Mouse (Mus musculus): ENCODE measurements around the gene Ankra2. TPM values are rescaled to one million over a fixed set of nuclear protein-coding genes. Genes with fewer than 3 reads are reported as not detected.

Gene Ankra2
- polyA plus RNA-seq, 1 experiment = 61.4 TPM

DNA sequence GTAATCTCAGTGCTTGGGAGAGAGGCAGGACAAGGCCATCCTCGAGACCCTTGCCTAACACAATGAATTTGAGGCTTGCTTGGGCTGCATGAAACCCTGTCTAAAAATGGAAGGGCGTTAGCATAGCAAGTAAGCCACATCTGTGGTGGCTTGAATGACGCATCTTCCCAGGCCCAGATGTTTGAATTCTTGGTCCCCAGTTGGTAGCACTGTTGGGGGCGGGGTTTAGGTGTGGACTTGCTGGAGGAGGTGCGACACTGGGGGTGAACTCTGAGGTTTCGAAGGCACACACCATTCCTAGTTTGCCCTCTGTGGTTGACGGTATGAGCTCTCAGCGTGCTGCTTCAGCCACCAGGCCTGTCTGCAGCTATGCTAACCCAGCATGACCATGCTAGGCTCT, 28.8 kb downstream of the Ankra2 start:
- DNase-seq (ENCODE audit: extremely low spot score in 1 of 2, low spot score in 1 of 2) = no peak

DNA sequence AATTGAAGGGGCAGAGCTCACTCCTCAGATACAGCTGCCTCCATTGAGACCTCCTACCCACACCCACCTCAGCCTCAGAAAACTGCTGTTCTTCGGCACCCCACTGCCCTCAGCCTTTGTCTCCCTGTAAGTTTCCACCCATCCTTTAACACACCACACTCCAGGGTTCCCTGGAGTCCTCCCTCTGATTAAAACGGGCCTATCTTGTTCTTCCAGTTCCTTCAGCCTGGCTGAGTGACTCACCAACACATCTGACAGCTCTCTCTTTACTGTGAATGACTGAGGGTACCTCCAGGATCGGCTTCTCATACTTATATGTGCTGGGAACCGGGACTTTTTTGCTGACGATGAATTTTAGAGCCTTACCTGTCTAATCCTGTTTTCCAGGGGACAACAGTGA, 33.2 kb downstream of the Ankra2 start:
- DNase-seq (ENCODE audit: extremely low spot score in 1 of 2, low spot score in 1 of 2) = no peak

DNA sequence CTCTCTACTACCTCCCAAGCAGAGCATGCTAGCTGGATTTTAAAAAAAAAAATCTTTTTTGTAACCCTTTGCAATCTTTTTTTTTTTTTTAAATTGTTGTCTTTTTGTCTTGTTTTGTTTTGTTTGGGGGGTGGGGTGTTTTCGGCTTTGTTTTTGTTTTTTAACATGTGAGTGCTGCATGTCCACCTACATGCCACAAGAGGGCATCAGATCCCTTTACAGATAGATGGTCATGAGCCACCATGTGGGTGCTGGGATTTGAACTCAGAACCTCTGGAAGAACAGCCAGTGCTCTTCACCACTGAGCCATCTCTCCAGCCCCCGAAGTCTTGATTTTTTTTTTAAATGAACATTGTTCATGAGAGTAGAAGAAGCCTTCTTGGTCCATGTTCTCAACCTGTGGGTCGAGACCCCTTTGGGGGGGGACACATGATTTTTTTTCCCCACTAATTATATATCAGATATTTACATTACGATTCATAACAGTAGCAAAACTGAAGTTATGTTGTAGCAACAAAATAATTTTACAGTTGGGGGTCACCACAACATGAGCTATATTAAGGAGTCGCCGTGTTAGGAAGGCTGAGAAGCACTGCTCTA, 35.1 kb downstream of the Ankra2 start:
- no peak for DNase-seq (ENCODE audit: extremely low spot score in 1 of 2, low spot score in 1 of 2)

DNA sequence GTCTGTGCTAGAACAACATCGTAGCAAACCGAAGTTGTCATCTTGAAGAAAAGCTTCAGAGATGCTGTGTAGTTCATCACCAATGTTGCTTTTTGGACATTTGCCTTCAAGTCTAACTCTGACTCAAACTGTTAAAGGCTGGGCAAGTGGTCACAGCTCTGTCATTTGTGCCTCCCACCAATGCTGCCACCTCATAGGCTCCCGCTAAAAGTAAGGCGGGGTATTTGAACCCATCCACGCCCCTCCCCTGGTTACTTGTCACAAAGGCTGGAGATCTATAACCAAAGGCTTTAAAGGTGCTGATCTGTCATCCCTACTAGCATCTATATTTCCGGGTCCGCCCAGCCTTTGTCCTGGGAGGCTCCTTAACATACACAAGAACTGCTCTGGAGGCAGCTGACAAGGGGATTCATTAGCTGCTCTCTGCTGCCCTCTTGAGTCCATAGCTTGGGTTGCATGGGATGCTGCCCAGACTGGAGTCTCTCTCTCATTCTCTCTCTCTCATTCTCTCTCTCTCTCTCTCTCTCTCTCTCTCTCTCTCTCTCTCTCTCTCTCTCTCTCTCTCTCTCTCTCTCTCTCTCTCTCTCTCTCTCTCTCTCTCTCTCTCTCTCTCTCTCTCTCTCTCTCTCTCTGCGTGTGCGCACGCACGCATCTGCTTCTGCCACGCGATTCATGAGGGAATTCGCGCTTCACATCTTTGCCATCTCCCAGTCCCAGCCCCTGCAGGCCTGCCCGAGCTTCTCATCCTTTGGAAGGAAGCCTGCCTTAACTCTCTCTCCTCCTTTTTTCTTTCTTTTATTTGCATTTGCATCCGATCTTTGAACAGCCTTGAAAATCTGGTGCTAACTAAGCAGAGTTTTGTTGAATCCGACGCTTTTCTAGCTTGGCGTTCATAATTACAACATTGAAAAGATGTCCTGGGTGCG, 36.2 kb downstream of the Ankra2 start:
- DNase-seq (ENCODE audit: extremely low spot score in 1 of 2, low spot score in 1 of 2) = peak; percentile 58 to 89

DNA sequence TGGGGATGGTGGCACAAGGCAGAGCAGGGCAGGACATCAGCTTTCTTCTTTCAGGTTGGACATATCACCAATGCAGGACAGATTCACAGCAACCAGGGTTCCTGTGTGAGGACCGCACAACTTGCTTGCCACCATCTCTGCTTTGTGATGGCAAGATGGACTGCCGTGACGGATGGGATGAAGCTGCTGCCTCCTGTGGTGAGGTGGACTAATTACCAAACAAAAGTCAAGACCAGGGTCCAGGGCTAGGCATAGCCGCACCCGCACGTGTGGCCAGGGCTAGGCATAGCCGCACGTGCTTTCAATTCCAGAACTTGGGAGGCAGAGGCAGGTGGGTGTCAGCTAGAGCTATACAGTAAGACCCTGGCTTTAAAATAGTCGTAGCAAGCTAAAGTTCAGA, 42.4 kb downstream of the Ankra2 start:
- no peak for DNase-seq (ENCODE audit: extremely low spot score in 1 of 2, low spot score in 1 of 2)

DNA sequence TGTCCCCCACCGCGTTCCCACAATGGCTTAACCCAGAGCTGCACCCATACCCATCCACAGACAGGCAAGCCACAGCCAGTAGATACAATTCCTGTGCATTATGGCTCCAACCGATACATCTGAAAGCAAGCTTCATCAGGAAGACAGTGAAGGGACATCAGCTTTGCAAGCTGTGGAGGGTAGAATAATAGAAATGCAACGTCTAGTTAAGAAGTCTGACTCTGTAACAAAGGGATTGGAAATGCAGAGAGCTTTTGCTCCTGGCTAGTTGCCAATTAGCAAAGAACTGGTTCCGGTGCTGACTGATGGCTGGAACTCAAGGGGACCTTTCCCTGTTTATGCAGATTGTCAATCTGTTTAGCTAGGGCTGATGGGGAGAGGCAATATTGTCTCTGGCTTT, 43.5 kb downstream of the Ankra2 start:
- DNase-seq (ENCODE audit: extremely low spot score in 1 of 2, low spot score in 1 of 2) = no peak

DNA sequence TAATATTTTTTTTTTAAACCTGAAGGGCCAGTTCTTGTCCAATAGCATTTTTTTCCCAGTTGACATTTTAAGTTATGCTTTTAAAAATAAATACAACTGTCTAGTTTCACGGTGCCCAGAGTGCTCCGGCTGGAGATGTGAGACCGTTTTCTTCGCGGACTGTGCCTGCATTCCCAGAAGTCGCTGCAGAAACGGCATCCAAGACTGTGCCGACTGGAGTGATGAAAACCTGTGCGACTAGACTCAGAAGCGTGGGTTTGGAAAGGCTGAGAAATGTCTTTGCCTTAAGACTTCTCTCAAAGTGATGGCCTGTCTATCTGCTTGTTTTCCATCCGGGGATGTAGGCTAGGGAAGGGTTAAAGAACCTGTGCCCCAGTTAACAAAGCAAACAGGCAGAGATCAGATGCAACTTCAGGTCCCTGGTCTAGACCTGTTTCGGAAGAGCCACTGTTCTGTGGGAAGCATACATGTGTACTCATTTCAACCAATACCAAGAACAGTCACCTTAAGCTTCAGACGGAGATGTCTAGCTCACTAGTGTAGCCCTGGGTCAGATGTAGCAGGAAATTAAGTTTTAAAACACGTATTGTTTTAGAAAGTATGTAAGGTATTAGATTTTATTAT, 44.1 kb downstream of the Ankra2 start:
- DNase-seq (ENCODE audit: extremely low spot score in 1 of 2, low spot score in 1 of 2) = peak in 1 of 2 experiments; percentile 47

DNA sequence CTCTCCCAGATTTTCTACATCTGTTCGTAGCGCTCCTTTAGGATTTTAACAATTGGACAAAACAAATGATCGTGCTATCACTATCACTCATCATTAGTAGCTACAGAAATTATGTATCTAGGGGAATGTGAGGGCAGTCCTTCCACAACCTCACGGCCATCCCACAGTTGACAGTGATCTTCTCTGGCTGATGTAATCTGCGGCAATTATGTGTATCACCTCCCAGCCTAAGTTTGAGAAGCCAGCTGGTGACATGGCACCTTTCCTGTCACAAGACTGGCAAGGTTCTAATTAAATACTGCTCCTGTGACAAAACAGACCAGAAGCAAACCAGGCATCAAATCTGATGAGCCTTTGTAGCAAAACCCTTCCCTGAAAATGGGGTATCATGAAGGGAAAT, 45.1 kb downstream of the Ankra2 start:
- no peak for DNase-seq (ENCODE audit: extremely low spot score in 1 of 2, low spot score in 1 of 2)

DNA sequence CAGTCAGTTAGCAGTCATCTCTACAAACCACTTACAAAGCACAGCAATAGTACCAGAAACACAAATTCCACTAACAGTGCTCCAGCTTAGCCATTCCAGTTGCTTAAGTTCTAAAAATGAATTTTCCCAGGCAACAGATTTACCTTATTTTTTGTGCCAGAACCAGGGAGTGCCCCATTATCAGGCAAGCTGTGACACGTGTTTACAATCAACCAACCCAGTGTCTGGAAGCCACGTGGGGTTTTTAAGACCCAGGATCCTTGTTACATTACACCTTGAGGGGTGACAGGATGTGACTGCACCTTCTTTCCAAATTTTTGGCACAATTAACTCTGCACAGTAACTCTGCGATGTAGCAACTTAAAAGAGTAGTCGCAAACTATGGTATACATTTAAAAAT, 45.9 kb downstream of the Ankra2 start:
- DNase-seq (ENCODE audit: extremely low spot score in 1 of 2, low spot score in 1 of 2) = no peak

DNA sequence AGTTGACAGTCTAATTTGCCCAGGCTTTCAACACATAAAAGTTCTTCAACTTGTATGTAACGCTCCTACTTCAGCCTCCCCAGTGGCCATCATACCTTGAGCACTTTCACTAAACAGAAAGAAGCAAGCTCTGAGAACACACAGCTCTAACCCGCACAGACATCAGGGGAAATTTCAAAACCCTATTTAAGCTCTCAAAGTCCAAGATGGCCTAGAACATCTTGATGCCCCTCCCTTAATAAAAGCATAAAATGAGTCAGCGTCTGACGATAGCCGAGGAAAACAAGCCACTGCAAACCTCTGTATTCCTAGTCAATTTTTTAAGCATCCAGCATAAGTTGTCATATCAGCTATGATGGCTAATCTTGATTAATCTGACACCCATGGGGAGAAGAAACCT, 48.7 kb downstream of the Ankra2 start:
- no peak for DNase-seq (ENCODE audit: extremely low spot score in 1 of 2, low spot score in 1 of 2)

DNA sequence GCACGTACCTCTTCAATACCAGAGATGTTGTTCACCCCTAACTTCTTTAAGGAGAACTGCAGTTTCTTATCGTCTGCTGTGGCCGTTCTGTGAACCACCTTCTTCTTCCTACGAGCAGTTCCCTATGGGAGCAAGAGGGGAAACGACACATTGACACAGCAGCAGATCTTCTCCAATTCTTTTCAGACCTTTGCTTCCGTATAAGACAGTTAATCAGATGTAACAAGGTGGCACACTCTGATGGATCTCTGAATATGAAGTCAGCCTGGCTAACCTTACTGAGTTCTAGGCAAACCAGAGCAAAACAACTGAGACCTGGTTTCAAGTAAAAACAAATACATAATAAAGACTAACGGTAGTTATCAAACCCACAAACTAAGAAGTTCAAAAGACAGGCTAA, 50.8 kb downstream of the Ankra2 start:
- no peak for DNase-seq (ENCODE audit: extremely low spot score in 1 of 2, low spot score in 1 of 2)

DNA sequence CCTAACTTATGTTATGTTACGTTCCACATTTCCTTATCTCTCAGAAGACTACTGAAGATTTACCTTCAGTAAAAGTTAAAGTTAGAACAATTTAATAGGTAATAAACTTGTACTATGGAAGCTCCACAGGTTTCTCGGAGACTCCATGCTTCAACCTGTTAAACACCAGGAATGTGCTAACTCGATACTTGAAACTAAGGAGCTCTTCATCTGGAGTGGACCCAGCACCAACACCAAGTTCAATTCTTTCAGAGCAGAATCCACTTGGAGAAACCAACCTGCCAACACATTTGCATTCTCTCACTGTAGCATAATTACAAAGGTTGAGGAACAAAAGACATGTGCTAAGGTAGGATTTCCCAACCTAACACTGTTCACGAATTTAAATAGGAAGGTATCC, 52.2 kb downstream of the Ankra2 start:
- DNase-seq (ENCODE audit: extremely low spot score in 1 of 2, low spot score in 1 of 2) = no peak

DNA sequence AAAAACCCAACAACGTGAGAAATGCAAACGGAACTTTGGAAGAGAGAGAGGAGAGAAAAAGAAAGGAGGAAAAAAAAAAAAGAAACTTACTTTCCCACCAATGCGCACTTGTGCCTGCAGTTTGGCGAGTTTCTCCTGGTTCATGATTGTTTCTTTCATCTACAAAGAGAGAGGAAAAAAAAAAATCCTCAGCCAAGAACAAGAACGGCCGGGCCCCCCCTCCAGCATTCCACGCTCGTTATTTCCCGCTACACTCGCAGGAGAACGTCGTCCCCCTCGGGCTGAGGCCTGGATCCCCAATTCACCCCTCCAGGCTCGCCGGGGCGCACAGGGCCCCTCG, 53.2 kb downstream of the Ankra2 start:
- no peak for DNase-seq (ENCODE audit: extremely low spot score in 1 of 2, low spot score in 1 of 2)

DNA sequence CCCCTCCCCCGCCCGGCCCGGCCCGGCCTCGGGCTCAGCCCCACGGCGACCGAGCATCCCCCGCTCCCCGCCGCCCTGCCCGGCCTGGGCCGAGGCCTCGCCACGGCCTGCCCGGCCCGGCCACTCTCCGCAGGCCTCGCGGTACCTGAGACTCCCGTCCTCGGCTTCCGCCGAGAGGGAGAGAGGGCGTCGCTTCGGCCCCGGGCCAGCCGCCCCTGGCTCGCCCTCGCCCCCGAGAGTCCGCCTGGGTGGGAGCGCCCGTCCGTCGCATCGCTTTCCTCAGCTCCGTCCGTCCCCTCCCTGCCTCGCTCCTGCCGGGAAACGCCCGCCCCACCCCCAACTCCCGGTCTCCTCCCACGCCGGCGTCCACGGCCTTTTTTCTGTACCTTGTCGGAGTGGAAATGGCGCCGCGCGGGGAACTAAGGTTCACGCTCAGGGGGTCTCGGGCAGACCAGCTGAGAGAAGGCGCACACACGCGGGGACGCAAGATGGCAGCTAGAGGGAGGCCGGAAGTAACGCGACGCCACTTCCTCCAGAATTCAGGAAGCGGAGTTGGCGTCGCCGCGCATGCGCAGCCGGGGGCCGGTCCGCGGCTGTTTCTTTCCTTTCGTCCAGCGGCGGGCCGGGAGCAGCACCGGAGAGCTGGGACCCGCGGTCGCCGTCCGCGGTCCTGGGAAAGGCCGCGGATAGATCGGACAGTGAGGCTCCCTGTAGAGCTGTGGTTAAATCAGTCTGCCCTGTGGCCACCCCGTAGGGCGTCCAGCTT, 53.8 kb downstream of the Ankra2 start, which contains the start of gene Btf3:
TSS of gene Btf3 (minus strand) at position 527 of the 766 bp plus-strand sequence.
- DNase-seq (ENCODE audit: extremely low spot score in 1 of 2, low spot score in 1 of 2) = peak; percentile 82 to 95

DNA sequence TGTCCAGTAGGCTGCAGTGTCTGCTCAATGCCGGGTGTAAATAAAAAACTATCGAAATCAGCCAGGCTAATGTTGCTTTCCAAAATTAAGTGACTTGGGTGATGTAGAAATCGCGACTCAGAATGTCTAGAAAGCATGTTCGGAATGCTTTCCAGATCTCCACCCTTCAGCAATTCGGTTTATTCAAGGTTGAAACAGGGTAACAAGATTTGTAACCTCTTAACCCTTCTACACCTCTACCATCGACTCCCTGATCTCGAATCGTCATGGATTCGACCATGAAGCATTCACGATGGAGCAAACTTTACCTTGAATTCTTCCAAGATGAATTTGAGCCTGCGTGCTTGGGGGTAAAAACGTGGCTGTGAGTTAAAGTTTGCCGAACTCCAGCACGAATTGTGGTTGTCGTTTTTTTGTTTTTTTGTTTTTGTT, 54.4 kb downstream of the Ankra2 start:
- peak in 1 of 2 experiments; percentile 15 for DNase-seq (ENCODE audit: extremely low spot score in 1 of 2, low spot score in 1 of 2)

DNA sequence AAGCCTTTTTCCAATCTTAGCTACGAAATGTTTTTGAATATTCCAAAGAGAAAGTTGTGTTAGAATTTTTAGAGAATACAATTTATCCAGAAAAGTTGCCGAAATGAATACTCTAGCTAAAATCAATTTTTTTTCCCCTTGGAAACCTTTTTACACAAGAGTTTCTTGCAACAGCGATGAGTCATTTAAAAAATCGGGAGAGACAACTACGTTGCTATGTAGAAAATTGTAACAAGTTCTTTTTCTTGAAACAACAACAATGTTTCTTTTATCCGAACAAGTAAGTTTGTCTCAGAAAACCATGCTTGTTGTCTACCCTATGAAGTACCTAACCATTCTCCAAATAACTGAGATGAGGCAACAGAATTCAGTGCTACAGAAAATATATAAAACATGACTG, 55.0 kb downstream of the Ankra2 start:
- no peak for DNase-seq (ENCODE audit: extremely low spot score in 1 of 2, low spot score in 1 of 2)

Other genes starting within 250 kb of the Ankra2 start
- gene Arhgef28, start 56.6 kb upstream of the Ankra2 start, polyA plus RNA-seq (2012; rRNA removed) = 10.6 and 27.2 TPM in 2 replicates
- 21.1 and 22.4 TPM in 2 replicates for gene Utp15, start within 50 bp of the Ankra2 start, polyA plus RNA-seq (2012; rRNA removed)
- not detected in 2 replicates for gene Gm21976, start 16.8 kb downstream of the Ankra2 start, polyA plus RNA-seq (2012; rRNA removed)
- 302 and 345 TPM in 2 replicates for gene Btf3, start 53.9 kb downstream of the Ankra2 start, polyA plus RNA-seq (2012; rRNA removed)
- 0.84 and 1.2 TPM in 2 replicates for gene Foxd1, start 91.2 kb downstream of the Ankra2 start, polyA plus RNA-seq (2012; rRNA removed)
- gene Gm10320, start 228.9 kb downstream of the Ankra2 start, polyA plus RNA-seq (2012; rRNA removed) = 0.27 and 0.42 TPM in 2 replicates